Mouse (Mus musculus) thymus, adult 2 months (tissue): Measurements from ENCODE around the gene Hivep1. TPM values are rescaled to one million over a fixed set of nuclear protein-coding genes. Genes with fewer than 3 reads are reported as not detected.

Experiments used
- DNase-seq: peaks from one replicate; pipeline ENCODE4 v3.0.0; 2021
- H3K27ac ChIP-seq: fragments of 200-500 bp; 2 replicates; pipeline ENCODE4 v1.5.1; 2012; ENCODE audit warnings: low read length, control low read depth; ENCODE audit not compliant: control insufficient read depth, insufficient read depth
- H3K27me3 ChIP-seq: fragments of 200-500 bp; 2 replicates; pipeline ENCODE4 v1.6.1; 2012; ENCODE audit warnings: mild to moderate bottlenecking, low read length, moderate library complexity, mixed read lengths; ENCODE audit not compliant: control insufficient read depth, insufficient read depth
- H3K36me3 ChIP-seq: fragments of 200-500 bp; 2 replicates; pipeline ENCODE4 v1.6.1; 2012; ENCODE audit warnings: mild to moderate bottlenecking, low read length, moderate library complexity; ENCODE audit not compliant: control insufficient read depth, insufficient read depth
- H3K4me1 ChIP-seq: fragments of 200-500 bp; replicated peaks from 2 replicates; pipeline ENCODE4 v1.6.1; 2012; ENCODE audit warnings: low read length; ENCODE audit not compliant: control insufficient read depth, insufficient read depth
- H3K4me3 ChIP-seq: fragments of 200-500 bp; 2 replicates; pipeline ENCODE4 v1.5.1; 2012; ENCODE audit warnings: mild to moderate bottlenecking, low read length, control low read depth, moderate library complexity; ENCODE audit not compliant: control insufficient read depth, insufficient read depth
- CTCF ChIP-seq: fragments of 200-500 bp; IDR thresholded peaks from 2 replicates; pipeline ENCODE4 v1.5.1; 2012; ENCODE audit warnings: mild to moderate bottlenecking, control low read depth, low read length, moderate library complexity, borderline replicate concordance; ENCODE audit not compliant: control insufficient read depth, poor library complexity, insufficient read depth; ENCODE audit errors: extremely low read depth
- POLR2A ChIP-seq: fragments of 200-500 bp; IDR thresholded peaks from 2 replicates; pipeline ENCODE4 v1.6.1; 2012; ENCODE audit warnings: mild to moderate bottlenecking, low read length, control low read depth, moderate library complexity; ENCODE audit not compliant: control insufficient read depth, poor library complexity, insufficient read depth; ENCODE audit errors: extremely low read depth
- WGBS: fragments of 180-500 bp; shearing (Covaris S2); methylation state at CpG from one replicate; pipeline ENCODE4 v1.1.7; 2018; 5-methylcytosine and 5-hydroxymethylcytosine counted together
- polyA plus RNA-seq: library from polyadenylated mRNA; depleted of rRNA; stranded (reverse); fragments of >200 nt; gene quantifications from 2 replicates; pipeline ENCODE4 v1.2.3, GENCODE M21; 2012

Hivep1 gene
- polyA plus RNA-seq, 1 experiment, result 34.9 TPM

DNA sequence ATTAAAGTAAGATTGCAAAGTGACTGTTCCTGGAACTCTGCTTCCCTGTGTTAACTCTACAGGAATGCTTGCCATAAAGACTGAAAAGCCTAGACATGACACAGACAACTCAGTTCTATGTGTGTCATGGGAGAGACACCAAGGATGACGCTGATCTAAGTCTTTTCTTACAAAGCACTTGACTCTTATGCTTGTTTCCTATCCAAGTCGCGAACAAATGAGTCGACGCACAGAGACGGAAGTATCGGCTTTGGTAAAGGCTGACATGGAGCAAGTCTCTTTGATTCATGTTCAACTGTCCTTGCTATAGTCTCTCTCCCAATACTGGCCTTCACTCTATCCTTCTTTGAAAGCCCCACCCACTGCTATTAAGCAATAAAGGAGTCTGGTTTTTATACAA is 143.8 kb downstream of the Hivep1 start:
- no peak for DNase-seq
- no peaks in the 10 kb centered on the region for H3K36me3 ChIP-seq
- H3K4me3 ChIP-seq, result no peak overlapping the region
- H3K4me1 ChIP-seq, result no peaks in the 10 kb centered on the region
- H3K27me3 ChIP-seq, result no peaks in the 10 kb centered on the region
- WGBS, result 93% methylated on average over 7 of the region's 7 CpGs
- TF ChIP-seq CTCF (no peak), POLR2A (no peak)
- H3K27ac ChIP-seq, result no peak overlapping the region

DNA sequence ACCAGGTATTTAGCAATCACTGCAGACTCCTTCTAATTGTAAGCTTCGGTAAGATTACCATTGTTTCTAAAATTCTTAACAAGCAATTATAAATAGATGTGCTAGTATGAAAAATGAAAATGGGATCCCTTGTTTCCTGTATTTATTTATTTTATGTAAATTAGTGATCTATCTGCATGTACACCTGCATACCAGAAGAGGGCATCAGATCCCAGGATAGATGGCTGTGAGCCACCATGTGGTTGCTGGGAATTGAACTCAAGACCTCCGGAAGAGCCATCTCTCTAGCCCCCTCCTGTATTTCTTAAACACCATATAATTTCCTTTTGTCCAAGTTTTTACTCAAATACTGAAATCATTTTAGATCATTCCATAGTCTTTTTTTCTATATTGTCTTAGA is 145.8 kb downstream of the Hivep1 start:
- Histone ChIP-seq H3K4me1 (no peaks in the 10 kb centered on the region), H3K4me3 (no peak overlapping the region), H3K27ac (no peak overlapping the region), H3K27me3 (no peaks in the 10 kb centered on the region), H3K36me3 (no peaks in the 10 kb centered on the region)
- no peak for DNase-seq
- WGBS, result 96% methylated on average over 2 of the region's 2 CpGs
- TF ChIP-seq POLR2A, result no peak
- TF ChIP-seq CTCF, result no peak

DNA sequence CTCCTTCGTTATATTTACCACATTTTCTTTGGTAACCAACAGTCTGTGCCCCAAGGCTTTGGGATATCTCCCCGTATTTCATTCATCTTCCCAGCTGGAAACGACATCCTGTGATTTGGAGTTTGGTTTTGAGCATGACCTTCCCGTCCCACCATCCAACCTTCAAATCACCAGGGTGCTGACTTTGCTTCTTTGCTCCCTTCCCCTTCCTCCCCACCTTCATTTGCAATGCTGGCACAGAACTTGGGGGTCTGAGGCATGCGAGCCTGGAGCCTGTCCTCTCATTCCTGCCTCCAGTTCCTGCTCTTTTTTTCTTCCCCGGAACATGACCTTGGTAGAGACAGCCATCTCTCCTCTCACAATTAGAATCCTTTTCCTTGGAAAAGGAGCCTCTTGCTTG is 161.7 kb downstream of the Hivep1 start:
- Histone ChIP-seq H3K27me3 (no peaks in the 10 kb centered on the region), H3K36me3 (no peaks in the 10 kb centered on the region), H3K4me1 (no peaks in the 10 kb centered on the region), H3K4me3 (no peak overlapping the region), H3K27ac (no peak overlapping the region)
- DNase-seq, result no peak
- TF ChIP-seq POLR2A (no peak), CTCF (no peak)
- WGBS, result 94% methylated on average over 6 of the region's 6 CpGs

- 94% methylated on average over 7 of the region's 7 CpGs for WGBS
- Histone ChIP-seq H3K4me1 (no peaks in the 10 kb centered on the region), H3K27me3 (no peaks in the 10 kb centered on the region), H3K27ac (no peak overlapping the region), H3K36me3 (no peaks in the 10 kb centered on the region), H3K4me3 (no peak overlapping the region)
- no peak for DNase-seq
- TF ChIP-seq CTCF (no peak), POLR2A (no peak)
These were observed 170.6 kb downstream of the Hivep1 start for GRCm38 (mm10) chr13:42222401-42222800.

- 93% methylated on average over 10 of the region's 10 CpGs for WGBS
- Histone ChIP-seq H3K27ac (no peak overlapping the region), H3K4me3 (no peak overlapping the region), H3K4me1 (no peaks in the 10 kb centered on the region), H3K27me3 (no peaks in the 10 kb centered on the region), H3K36me3 (no peaks in the 10 kb centered on the region)
- TF ChIP-seq POLR2A (no peak), CTCF (no peak)
- no peak for DNase-seq
These were observed 177.0 kb downstream of the Hivep1 start for GRCm38 (mm10) chr13:42228849-42229248.

- Histone ChIP-seq H3K4me3 (no peak overlapping the region), H3K4me1 (no peaks in the 10 kb centered on the region), H3K36me3 (no peaks in the 10 kb centered on the region), H3K27me3 (no peaks in the 10 kb centered on the region), H3K27ac (no peak overlapping the region)
- WGBS, result 86% methylated on average over 9 of the region's 9 CpGs
- no peak for DNase-seq
- TF ChIP-seq CTCF, result no peak
- no peak for TF ChIP-seq POLR2A
These were observed 182.1 kb downstream of the Hivep1 start for GRCm38 (mm10) chr13:42233741-42234419.

GRCm38 (mm10) chr13:42238520-42238919 is 186.7 kb downstream of the Hivep1 start:
- Histone ChIP-seq H3K27me3 (no peaks in the 10 kb centered on the region), H3K4me3 (no peak overlapping the region), H3K36me3 (no peaks in the 10 kb centered on the region), H3K4me1 (no peaks in the 10 kb centered on the region), H3K27ac (no peak overlapping the region)
- 96% methylated on average over 3 of the region's 3 CpGs for WGBS
- DNase-seq, result no peak
- TF ChIP-seq CTCF (no peak), POLR2A (no peak)
